Mouse (Mus musculus): Measurements from ENCODE around the gene Znrf3.

- TF ChIP-seq CTCF (IDR thresholded peaks at IDR 0.05; ENCODE audit: low read depth, low read length) (no peak), TAL1 (conservative IDR thresholded peaks at IDR 0.05; ENCODE audit: low read depth, low read length) (no peak), GATA1 (IDR thresholded peaks at IDR 0.05; ENCODE audit: borderline replicate concordance, low read length) (no peak)
Observed at GRCm38 (mm10) chr11:5478831-5479230, 34.2 kb upstream of the Znrf3 start.

All from G1E (cell line).